Mouse (Mus musculus): ENCODE data around the gene Rab23.

GRCm38 (mm10) chr1:33771621-33772020 lies 51.9 kb downstream of the Rab23 start:
- TF ChIP-seq CTCF (IDR thresholded peaks at IDR 0.05; ENCODE audit: insufficient read depth, low read depth, low read length) (no peak), POLR2A (IDR thresholded peaks at IDR 0.05; ENCODE audit: insufficient read depth, low read depth, low read length) (no peak)

All from olfactory bulb, adult 2 months (tissue).